Mouse (Mus musculus): ENCODE measurements around the gene Bex6. TPM values are rescaled to one million over a fixed set of nuclear protein-coding genes. Genes with fewer than 3 reads are reported as not detected.

Gene Bex6
- polyA plus RNA-seq, 1 experiment, result not detected

DNA sequence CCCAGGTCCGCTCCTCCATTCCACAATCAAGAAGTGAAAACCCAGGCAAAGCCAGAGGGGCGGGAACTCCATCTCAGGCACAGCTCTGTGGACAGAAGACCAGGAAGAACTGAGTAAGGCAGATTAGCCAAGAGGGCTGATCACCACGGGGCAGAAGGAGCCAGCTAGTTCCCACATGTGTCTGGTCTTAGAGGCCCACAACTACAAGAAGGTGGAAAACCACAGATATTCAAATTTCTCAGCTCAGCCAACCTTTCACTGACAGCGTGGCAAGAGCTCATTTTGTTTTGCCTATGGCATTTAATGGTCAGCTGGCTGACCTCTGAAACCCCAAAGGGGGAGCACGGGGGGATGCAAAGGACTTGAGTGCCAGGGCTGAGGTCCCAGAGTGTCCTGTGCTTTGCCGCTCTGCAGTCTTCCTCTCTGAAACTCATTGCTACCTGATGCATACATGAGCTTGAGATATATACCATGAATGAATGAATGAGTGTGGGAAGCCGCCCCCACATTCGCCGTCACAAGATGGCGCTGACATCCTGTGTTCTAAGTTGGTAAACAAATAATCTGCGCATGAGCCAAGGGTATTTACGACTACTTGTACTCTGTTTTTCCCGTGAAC, 31.9 kb upstream of the Bex6 start:
- no peak overlapping the region for H3K27ac ChIP-seq (ENCODE audit: insufficient read depth, low read depth, low read length)
- TF ChIP-seq POLR2A (IDR thresholded peaks at IDR 0.05; ENCODE audit: low read depth, low read length), result no peak
- no peak for TF ChIP-seq CTCF (IDR thresholded peaks at IDR 0.05; ENCODE audit: extremely low read depth, insufficient read length, insufficient replicate concordance, low read depth, low read length)
- H3K4me3 ChIP-seq (ENCODE audit: low read depth, low read length), result no peak overlapping the region; the same call in 1 of the 2 replicates
- 61% methylated on average over 12 of the region's 13 CpGs for WGBS
- no peaks in the 10 kb centered on the region for H3K4me1 ChIP-seq (ENCODE audit: control insufficient read depth, insufficient read depth, insufficient read length, low read length)
- H3K27me3 ChIP-seq (ENCODE audit: control insufficient read depth, insufficient read depth, low read length), result no peaks in the 10 kb centered on the region
- no peaks in the 10 kb centered on the region for H3K36me3 ChIP-seq (ENCODE audit: control insufficient read depth, insufficient read depth, low read length)

DNA sequence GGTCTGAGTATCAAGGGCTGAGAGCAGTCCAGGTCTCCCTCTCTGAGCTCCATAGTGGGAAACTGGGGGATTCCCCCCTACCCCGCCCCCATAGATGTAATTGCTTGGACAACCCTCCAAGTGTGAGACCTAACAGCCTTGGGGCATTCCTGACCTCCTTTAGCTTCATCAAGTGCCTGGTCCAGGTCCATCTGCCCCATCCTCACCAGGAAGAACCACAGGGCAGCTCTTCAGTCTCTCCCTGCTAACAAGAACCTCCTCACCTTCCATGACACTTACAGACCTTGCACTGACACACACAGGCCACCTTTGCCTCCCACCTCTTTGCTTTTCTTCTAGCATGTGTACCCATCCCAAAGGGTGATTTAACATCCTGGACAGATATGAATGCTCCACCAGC, 25.6 kb upstream of the Bex6 start:
- Histone ChIP-seq H3K4me3 (ENCODE audit: low read depth, low read length) (no peak overlapping the region), H3K36me3 (ENCODE audit: control insufficient read depth, insufficient read depth, low read length) (no peaks in the 10 kb centered on the region), H3K4me1 (ENCODE audit: control insufficient read depth, insufficient read depth, insufficient read length, low read length) (no peaks in the 10 kb centered on the region), H3K27me3 (ENCODE audit: control insufficient read depth, insufficient read depth, low read length) (no peaks in the 10 kb centered on the region), H3K27ac (ENCODE audit: insufficient read depth, low read depth, low read length) (no peak overlapping the region)
- 80% methylated on average over 1 of the region's 1 CpGs for WGBS
- no peak for TF ChIP-seq CTCF (IDR thresholded peaks at IDR 0.05; ENCODE audit: extremely low read depth, insufficient read length, insufficient replicate concordance, low read depth, low read length)
- no peak for TF ChIP-seq POLR2A (IDR thresholded peaks at IDR 0.05; ENCODE audit: low read depth, low read length)

DNA sequence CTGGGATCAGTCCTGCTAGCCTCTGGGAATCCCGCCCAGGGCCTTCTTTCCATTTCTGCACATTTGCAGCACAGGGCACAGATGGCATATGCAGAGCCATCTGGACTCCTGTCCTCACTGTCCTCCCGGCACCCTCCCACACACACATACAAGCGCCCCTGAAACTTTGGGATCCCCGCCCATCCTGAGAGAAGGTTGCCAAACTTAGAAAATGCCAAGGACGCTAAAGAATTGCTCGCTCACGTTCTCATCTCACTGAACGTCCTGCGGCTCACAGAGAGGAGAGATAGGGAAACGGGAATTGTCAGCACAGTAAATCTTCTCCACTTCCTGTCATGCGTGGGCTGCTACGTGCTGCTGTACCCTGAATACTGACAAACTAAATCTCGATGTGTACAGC, 25.2 kb upstream of the Bex6 start:
- no peaks in the 10 kb centered on the region for H3K36me3 ChIP-seq (ENCODE audit: control insufficient read depth, insufficient read depth, low read length)
- H3K4me3 ChIP-seq (ENCODE audit: low read depth, low read length), result no peak overlapping the region
- no peaks in the 10 kb centered on the region for H3K4me1 ChIP-seq (ENCODE audit: control insufficient read depth, insufficient read depth, insufficient read length, low read length)
- no peak overlapping the region for H3K27ac ChIP-seq (ENCODE audit: insufficient read depth, low read depth, low read length)
- H3K27me3 ChIP-seq (ENCODE audit: control insufficient read depth, insufficient read depth, low read length), result no peaks in the 10 kb centered on the region
- WGBS, result 64% methylated on average over 13 of the region's 13 CpGs
- TF ChIP-seq POLR2A (IDR thresholded peaks at IDR 0.05; ENCODE audit: low read depth, low read length) (no peak), CTCF (IDR thresholded peaks at IDR 0.05; ENCODE audit: extremely low read depth, insufficient read length, insufficient replicate concordance, low read depth, low read length) (no peak)

DNA sequence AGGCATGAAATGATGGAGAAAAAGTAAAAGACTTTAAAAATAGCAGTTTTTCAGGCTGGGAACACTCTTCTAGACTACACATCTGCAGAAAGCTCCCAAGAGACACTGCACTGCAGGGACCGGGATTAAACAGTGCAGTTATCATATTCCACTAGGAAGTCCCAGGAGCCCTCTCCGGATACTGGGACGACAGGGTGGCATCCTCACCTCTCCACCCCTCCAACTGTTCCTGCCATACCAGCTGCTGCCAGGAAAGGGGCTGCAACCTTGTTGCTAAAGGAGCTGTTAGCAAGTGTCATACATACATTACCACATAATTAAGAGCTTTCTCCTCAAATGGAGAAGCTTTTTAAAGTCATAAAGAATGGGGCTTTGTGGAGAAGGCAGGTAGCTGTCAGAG, 22.9 kb upstream of the Bex6 start:
- WGBS, result 21% methylated on average over 3 of the region's 3 CpGs
- no peaks in the 10 kb centered on the region for H3K27me3 ChIP-seq (ENCODE audit: control insufficient read depth, insufficient read depth, low read length)
- H3K4me1 ChIP-seq (ENCODE audit: control insufficient read depth, insufficient read depth, insufficient read length, low read length), result no peaks in the 10 kb centered on the region
- H3K4me3 ChIP-seq (ENCODE audit: low read depth, low read length), result no peak overlapping the region
- no peaks in the 10 kb centered on the region for H3K36me3 ChIP-seq (ENCODE audit: control insufficient read depth, insufficient read depth, low read length)
- no peak for TF ChIP-seq POLR2A (IDR thresholded peaks at IDR 0.05; ENCODE audit: low read depth, low read length)
- no peak for TF ChIP-seq CTCF (IDR thresholded peaks at IDR 0.05; ENCODE audit: extremely low read depth, insufficient read length, insufficient replicate concordance, low read depth, low read length)
- H3K27ac ChIP-seq (ENCODE audit: insufficient read depth, low read depth, low read length), result no peak overlapping the region

DNA sequence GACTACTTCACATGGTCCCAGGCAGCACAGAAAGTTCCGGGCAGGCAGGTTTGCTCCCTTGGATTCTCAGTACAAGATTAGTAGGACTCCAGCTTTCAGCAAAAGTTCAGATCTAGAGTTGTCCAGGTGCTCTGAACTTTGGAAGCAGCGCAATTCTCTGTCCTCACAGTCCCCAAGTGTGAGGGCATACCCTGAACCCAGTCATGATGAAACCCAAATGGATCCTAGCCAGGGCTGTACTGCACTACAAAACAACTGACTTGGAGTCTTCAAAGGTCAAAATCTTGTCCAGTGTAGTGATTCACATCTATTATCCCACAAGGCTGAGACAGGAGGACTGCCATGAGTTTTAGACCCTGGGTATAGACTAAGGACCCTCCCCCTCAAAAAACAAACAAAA, 22.3 kb upstream of the Bex6 start:
- 59% methylated on average over 2 of the region's 2 CpGs for WGBS
- Histone ChIP-seq H3K36me3 (ENCODE audit: control insufficient read depth, insufficient read depth, low read length) (no peaks in the 10 kb centered on the region), H3K27ac (ENCODE audit: insufficient read depth, low read depth, low read length) (no peak overlapping the region), H3K4me1 (ENCODE audit: control insufficient read depth, insufficient read depth, insufficient read length, low read length) (no peaks in the 10 kb centered on the region), H3K4me3 (ENCODE audit: low read depth, low read length) (no peak overlapping the region), H3K27me3 (ENCODE audit: control insufficient read depth, insufficient read depth, low read length) (no peaks in the 10 kb centered on the region)
- TF ChIP-seq POLR2A (IDR thresholded peaks at IDR 0.05; ENCODE audit: low read depth, low read length) (no peak), CTCF (IDR thresholded peaks at IDR 0.05; ENCODE audit: extremely low read depth, insufficient read length, insufficient replicate concordance, low read depth, low read length) (no peak)

DNA sequence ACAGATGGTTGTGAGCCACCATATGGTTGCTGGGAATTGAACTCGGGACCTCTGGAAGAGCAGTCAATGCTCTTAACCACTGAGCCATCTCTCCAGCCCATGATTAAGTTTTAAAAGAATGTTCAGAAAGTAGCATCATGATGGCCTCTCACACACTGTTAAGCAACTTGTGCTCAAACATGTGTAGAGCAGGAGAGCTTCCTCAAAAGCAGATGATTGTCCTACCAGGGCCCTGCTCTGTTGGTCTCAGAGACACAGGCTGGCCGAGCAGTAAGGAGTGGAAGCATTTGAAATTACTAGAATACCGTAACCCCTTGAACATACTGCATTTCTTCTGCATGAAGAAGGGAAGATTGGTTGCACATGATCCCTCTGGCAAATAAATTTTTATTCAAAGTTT, 20.7 kb upstream of the Bex6 start:
- WGBS, result 95% methylated on average over 3 of the region's 3 CpGs
- Histone ChIP-seq H3K27me3 (ENCODE audit: control insufficient read depth, insufficient read depth, low read length) (no peaks in the 10 kb centered on the region), H3K36me3 (ENCODE audit: control insufficient read depth, insufficient read depth, low read length) (no peaks in the 10 kb centered on the region), H3K27ac (ENCODE audit: insufficient read depth, low read depth, low read length) (no peak overlapping the region), H3K4me3 (ENCODE audit: low read depth, low read length) (no peak overlapping the region), H3K4me1 (ENCODE audit: control insufficient read depth, insufficient read depth, insufficient read length, low read length) (peaks cover 3% of the 10 kb centered on the region; the same call in 1 of the 2 replicates)
- TF ChIP-seq CTCF (IDR thresholded peaks at IDR 0.05; ENCODE audit: extremely low read depth, insufficient read length, insufficient replicate concordance, low read depth, low read length), result no peak
- no peak for TF ChIP-seq POLR2A (IDR thresholded peaks at IDR 0.05; ENCODE audit: low read depth, low read length)

DNA sequence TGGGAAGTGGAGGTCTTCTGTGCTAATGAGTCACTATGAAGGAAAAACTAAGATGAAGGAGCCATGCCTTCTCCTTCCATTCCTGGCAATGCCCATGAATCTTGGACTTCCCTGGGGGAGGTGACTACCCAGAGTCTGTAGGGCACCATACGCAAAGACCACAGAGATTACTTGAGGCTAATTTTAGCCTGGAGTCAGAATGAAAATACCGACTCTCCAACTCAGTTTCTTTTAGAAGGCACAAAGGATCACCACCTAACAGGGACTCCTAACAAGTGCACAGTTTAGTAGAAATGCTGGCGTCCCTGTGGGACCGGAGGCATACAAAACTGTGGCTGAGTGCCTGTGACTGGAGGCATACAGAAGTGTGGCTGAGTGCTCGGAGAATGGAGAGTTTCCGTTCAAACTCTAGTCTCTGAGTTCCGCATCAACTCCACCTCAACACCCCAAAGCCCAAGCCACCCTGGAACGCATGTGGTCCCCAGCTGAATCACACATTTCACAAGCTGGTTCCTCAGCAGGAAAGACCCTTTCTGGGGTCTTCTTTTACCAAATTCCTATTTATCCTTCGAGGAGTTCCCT, 18.8 kb upstream of the Bex6 start:
- H3K27ac ChIP-seq (ENCODE audit: insufficient read depth, low read depth, low read length), result no peak overlapping the region
- peaks cover 6% of the 10 kb centered on the region; the same call in 1 of the 2 replicates for H3K4me1 ChIP-seq (ENCODE audit: control insufficient read depth, insufficient read depth, insufficient read length, low read length)
- no peaks in the 10 kb centered on the region for H3K36me3 ChIP-seq (ENCODE audit: control insufficient read depth, insufficient read depth, low read length)
- H3K27me3 ChIP-seq (ENCODE audit: control insufficient read depth, insufficient read depth, low read length), result no peaks in the 10 kb centered on the region
- WGBS, result 76% methylated on average over 9 of the region's 9 CpGs
- no peak overlapping the region for H3K4me3 ChIP-seq (ENCODE audit: low read depth, low read length)
- TF ChIP-seq POLR2A (IDR thresholded peaks at IDR 0.05; ENCODE audit: low read depth, low read length) (no peak), CTCF (IDR thresholded peaks at IDR 0.05; ENCODE audit: extremely low read depth, insufficient read length, insufficient replicate concordance, low read depth, low read length) (no peak)
